Mouse (Mus musculus) lung, embryonic 15.5 days (tissue): Measurements from ENCODE around the gene Zcchc9. TPM values are rescaled to one million over a fixed set of nuclear protein-coding genes. Genes with fewer than 3 reads are reported as not detected.

Source experiments
- ATAC-seq: fragments of 200-750 bp; cut with Nextera tagmentation; 2 replicates; pipeline ENCODE4 v1.8.0; 2017; ENCODE audit warnings: moderate number of reproducible peaks, borderline replicate concordance; ENCODE audit not compliant: low FRiP score, low TSS enrichment; ENCODE audit errors: extremely low read depth
- H3K27ac ChIP-seq: fragments of 300-500 bp; sonication (generic); 2 replicates; pipeline ENCODE4 v1.5.1; 2015; ENCODE audit warnings: moderate library complexity, mild to moderate bottlenecking, inconsistent platforms
- H3K27me3 ChIP-seq: fragments of 300-500 bp; sonication (generic); 2 replicates; pipeline ENCODE4 v1.6.1; 2015; ENCODE audit warnings: inconsistent platforms
- H3K36me3 ChIP-seq: fragments of 300-500 bp; sonication (generic); 2 replicates; pipeline ENCODE4 v1.6.1; 2015; ENCODE audit warnings: inconsistent platforms
- H3K4me1 ChIP-seq: fragments of 300-500 bp; sonication (generic); 2 replicates; pipeline ENCODE4 v1.6.1; 2015; ENCODE audit warnings: inconsistent platforms
- H3K4me2 ChIP-seq: fragments of 300-500 bp; sonication (generic); 2 replicates; pipeline ENCODE4 v1.6.1; 2015; ENCODE audit warnings: inconsistent platforms, mild to moderate bottlenecking, moderate library complexity
- H3K4me3 ChIP-seq: fragments of 300-500 bp; sonication (generic); 2 replicates; pipeline ENCODE4 v1.5.1; 2015; ENCODE audit warnings: mild to moderate bottlenecking, inconsistent platforms
- H3K9ac ChIP-seq: fragments of 300-500 bp; sonication (generic); 2 replicates; pipeline ENCODE4 v1.6.1; 2015; ENCODE audit warnings: inconsistent platforms
- H3K9me3 ChIP-seq: fragments of 300-500 bp; sonication (generic); 2 replicates; pipeline ENCODE4 v1.6.1; 2016; ENCODE audit warnings: inconsistent platforms
- WGBS: fragments of 180-500 bp; shearing (Covaris S2); methylation state at CpG from one replicate; pipeline ENCODE4 v1.1.7; 2015; 5-methylcytosine and 5-hydroxymethylcytosine counted together
- polyA plus RNA-seq: library from polyadenylated mRNA; unstranded; fragments of >200 nt; fragmentation: Nextera tagmentation; extraction: Ambion mirVana; gene quantifications from 2 replicates; pipeline ENCODE4 v1.2.1, GENCODE M21; 2015

The Zcchc9 gene
- polyA plus RNA-seq = 33.2 and 33.6 TPM in 2 replicates

DNA sequence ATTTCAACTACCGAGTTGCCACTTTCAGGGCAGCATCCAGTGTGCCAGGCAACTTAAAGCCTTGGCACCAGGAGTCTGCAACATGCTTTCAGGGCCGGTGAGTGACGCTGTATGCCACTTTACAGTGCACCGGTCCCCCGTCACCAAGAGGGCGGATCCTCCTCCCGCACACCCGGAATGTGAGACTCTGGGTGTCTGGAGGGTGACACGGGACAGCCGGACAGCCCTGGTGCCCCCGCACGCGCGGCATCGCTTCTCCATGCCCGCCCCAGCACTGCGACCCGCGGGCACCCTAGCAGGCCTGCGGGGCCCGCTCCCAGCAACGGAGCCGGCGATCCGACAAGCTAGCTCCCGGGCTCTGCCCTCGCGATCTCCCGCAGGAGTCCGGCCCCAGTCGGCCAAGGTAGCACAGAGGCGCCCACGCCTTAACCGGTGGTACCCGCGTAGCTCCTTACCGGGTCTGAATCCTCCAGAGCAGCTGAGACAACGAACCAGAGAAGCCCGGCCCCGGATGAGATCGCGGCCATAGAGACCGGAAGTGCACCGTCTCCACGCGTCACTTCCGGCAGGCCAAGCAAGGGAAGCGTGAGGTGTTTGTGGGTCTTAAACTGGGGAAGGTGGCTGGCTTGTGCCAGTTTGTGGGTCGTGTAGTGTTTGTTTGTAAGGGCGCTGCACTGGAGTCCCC is at the start of gene Zcchc9:
Zcchc9 (minus strand) TSS at position 551 of the 685 bp plus-strand sequence.
- ATAC-seq = peak; percentile 98
- peak within 1 kb of the TSS; percentile 67 for H3K4me2 ChIP-seq
- H3K36me3 ChIP-seq = peaks cover 18% of the 10 kb centered on the region
- no peaks in the 10 kb centered on the region for H3K9me3 ChIP-seq
- peak within 1 kb of the TSS; percentile 98 for H3K9ac ChIP-seq
- under 1% methylated on average over 50 of the region's 50 CpGs for WGBS
- no peaks in the 10 kb centered on the region for H3K27me3 ChIP-seq
- H3K4me3 ChIP-seq = peak within 1 kb of the TSS; percentile 97
- H3K27ac ChIP-seq = peak within 1 kb of the TSS; percentile 94
- H3K4me1 ChIP-seq = peaks cover 11% of the 10 kb centered on the region

DNA sequence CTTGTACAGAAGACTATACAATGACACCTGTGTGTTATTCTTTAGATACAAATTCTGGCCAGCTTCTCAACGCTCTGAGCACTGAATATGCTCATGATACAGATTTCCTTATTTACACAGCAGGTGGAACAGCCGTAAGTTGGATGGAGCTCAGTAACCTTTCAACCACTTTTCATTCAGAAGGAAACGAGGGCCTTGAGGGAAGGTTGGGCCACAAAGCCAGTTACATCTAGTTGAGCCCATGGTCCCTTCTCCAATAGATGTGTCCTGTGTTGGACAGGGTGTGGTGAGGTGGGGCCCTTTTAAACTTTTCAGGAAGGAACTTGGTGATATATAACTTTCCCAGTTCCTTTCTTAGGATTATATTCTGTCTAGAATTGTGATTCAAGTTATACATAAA is 46.9 kb upstream of the Zcchc9 start:
- Histone ChIP-seq H3K4me1 (no peaks in the 10 kb centered on the region), H3K36me3 (no peaks in the 10 kb centered on the region), H3K27me3 (no peaks in the 10 kb centered on the region), H3K9me3 (no peaks in the 10 kb centered on the region), H3K27ac (no peak overlapping the region), H3K9ac (no peak overlapping the region), H3K4me2 (no peak overlapping the region), H3K4me3 (no peak overlapping the region)
- 68% methylated on average over 3 of the region's 3 CpGs for whole genome bisulfite sequencing
- ATAC-seq = no peak

DNA sequence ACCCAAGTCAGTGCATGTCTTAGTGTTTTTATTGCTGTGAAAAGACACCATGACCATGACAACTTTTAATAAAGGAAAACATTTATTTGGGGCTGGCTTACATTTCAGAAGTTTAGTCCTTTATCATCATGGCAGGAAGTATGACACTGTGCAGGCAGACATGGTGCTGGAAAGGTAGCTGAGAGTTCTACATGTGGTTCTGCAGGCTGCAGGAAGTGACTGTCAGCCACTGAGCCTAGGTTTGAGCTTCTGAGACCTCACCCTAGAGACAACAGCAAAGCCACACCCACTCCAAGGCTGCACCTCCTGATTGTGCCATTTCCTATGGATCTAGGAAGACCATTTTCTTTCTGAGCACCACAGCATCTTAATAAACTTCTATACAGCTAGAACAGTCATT is 20.4 kb upstream of the Zcchc9 start:
- no peak overlapping the region for H3K9ac ChIP-seq
- no peak overlapping the region for H3K4me2 ChIP-seq
- H3K9me3 ChIP-seq = no peaks in the 10 kb centered on the region
- no peaks in the 10 kb centered on the region for H3K36me3 ChIP-seq
- ATAC-seq = no peak
- no peaks in the 10 kb centered on the region for H3K27me3 ChIP-seq
- no peak overlapping the region for H3K4me3 ChIP-seq
- no peaks in the 10 kb centered on the region for H3K4me1 ChIP-seq
- no peak overlapping the region for H3K27ac ChIP-seq

DNA sequence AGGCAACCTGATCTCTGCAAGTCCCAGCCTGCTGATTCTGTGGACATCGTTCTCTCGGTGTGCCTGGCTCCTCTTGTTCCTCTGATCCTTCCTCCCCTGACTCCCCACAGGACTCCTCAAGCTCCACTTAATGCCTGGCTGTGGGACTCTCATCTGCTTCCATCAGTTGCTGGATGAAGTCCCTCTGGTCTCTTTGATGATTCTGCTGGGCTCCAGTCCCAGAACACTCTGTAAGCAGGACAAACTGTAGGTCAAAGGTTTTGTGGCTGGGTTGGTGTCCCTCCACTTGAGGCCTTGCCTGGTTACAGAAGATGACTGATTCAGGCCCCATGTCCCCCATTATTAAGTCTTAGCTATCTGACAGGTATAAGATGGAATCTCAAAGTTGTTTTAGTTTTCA is 18.6 kb upstream of the Zcchc9 start:
- Histone ChIP-seq H3K9me3 (no peaks in the 10 kb centered on the region), H3K36me3 (no peaks in the 10 kb centered on the region), H3K4me1 (no peaks in the 10 kb centered on the region), H3K27ac (no peak overlapping the region), H3K4me2 (no peak overlapping the region), H3K27me3 (no peaks in the 10 kb centered on the region), H3K9ac (no peak overlapping the region), H3K4me3 (no peak overlapping the region)
- 76% methylated on average over 2 of the region's 2 CpGs for WGBS
- no peak for ATAC-seq

DNA sequence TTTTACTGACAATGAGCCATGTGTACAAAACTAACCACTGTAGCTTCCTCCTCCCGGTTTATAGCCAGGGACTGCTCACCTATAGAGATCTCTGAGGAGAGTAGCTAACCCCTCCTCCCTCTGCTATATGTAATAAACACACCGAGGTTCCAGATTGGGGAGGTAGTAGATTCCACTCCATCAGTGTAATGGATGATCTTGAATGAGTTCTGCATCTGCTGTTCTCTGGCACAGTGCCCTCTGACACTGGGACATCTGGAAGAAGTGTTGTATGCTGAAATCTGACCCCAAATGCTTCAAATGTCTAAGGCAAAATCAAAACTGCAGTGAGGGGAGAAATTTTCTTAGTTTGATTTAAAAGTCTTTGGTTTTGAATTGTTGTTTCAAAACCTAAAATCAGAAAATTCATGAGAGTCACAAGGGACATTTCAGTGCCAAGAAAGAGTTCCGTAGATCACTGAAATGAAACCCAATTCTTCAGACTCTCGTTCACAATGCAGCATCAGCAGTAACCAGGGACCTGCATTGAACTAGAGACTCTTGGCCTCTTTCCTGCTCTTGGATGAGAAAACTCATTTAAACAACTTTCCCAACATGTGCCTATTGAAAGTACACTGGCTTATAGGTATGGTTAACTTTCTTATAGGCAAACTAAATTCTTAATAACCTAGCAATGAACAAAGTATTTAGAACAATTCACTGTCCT is 17.5 kb upstream of the Zcchc9 start:
- Histone ChIP-seq H3K27me3 (no peaks in the 10 kb centered on the region), H3K4me1 (no peaks in the 10 kb centered on the region), H3K9me3 (no peaks in the 10 kb centered on the region), H3K36me3 (no peaks in the 10 kb centered on the region), H3K4me2 (no peak overlapping the region), H3K4me3 (no peak overlapping the region), H3K9ac (no peak overlapping the region), H3K27ac (no peak overlapping the region)
- no peak for ATAC-seq
- WGBS = 45% methylated on average over 4 of the region's 4 CpGs

DNA sequence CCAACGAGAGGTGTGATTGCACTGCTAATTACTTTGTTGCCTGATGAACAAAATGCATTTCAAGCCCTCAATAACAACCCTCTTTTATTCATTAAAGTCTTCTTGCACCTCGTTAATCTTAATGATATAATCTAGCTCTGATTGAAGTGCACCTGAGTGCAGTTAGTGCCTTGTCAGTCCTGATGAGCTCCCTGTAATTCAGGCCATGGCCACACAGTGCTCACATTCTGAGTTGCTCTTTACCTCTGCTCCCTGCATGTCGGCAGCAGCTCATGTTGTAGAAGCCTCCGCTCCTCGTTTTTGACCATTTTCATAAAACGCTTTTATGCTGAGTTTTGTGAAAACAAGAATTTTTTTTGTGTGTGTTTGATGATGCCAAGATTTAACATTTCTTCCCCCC is 16.2 kb upstream of the Zcchc9 start:
- Histone ChIP-seq H3K36me3 (no peaks in the 10 kb centered on the region), H3K27ac (no peak overlapping the region), H3K4me1 (no peaks in the 10 kb centered on the region), H3K9me3 (no peaks in the 10 kb centered on the region), H3K27me3 (no peaks in the 10 kb centered on the region), H3K4me2 (no peak overlapping the region), H3K4me3 (no peak overlapping the region), H3K9ac (no peak overlapping the region)
- 67% methylated on average over 6 of the region's 6 CpGs for WGBS
- no peak for ATAC-seq

DNA sequence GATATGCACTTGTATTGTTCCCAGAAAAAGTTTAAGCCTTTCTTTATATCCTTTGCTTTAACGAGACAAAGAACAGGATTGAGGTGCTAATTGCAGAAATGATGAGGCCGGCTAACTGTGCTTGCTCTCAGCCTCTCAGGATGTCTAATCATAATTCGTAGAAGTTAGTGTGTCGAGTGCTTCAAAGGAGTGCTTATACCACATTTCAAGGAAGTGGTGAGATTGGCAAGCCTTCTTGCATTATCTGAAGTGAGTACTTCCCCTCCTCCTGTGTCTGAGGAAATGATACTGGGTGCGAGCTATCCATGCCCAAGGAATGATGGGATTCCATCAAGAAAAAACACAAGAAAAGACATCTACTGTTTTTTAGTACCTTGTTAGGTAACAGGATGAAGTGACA is 7.2 kb upstream of the Zcchc9 start:
- Histone ChIP-seq H3K4me2 (no peak overlapping the region), H3K9ac (no peak overlapping the region), H3K36me3 (no peaks in the 10 kb centered on the region), H3K27ac (no peak overlapping the region), H3K4me3 (no peak overlapping the region), H3K4me1 (no peaks in the 10 kb centered on the region), H3K27me3 (no peaks in the 10 kb centered on the region), H3K9me3 (no peaks in the 10 kb centered on the region)
- 82% methylated on average over 5 of the region's 5 CpGs for WGBS
- no peak for ATAC-seq

DNA sequence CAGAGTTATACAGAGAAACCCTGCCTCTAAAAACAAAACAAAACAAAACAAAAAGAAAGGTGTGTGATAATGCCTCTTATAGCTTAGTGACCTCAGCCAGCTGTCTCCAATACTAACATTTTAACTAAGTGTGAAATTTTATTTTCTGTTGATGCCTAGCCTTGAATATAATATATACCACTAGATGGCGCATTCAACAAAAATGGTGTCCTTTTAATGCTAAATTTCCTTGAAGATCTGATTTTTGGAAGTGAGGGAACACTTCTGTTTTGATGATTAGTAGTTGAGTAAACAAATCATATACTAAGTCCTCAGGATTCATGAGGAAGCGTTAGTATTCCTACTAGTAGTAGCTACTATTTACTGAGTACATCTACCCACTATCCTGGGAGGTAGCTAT is 2.0 kb upstream of the Zcchc9 start:
- Histone ChIP-seq H3K27ac (no peak overlapping the region), H3K27me3 (no peaks in the 10 kb centered on the region), H3K4me2 (no peak overlapping the region), H3K4me3 (no peak overlapping the region), H3K9me3 (no peaks in the 10 kb centered on the region), H3K4me1 (peaks cover 11% of the 10 kb centered on the region), H3K36me3 (peaks cover 14% of the 10 kb centered on the region), H3K9ac (no peak overlapping the region)
- 34% methylated on average over 2 of the region's 2 CpGs for WGBS
- no peak for ATAC-seq

DNA sequence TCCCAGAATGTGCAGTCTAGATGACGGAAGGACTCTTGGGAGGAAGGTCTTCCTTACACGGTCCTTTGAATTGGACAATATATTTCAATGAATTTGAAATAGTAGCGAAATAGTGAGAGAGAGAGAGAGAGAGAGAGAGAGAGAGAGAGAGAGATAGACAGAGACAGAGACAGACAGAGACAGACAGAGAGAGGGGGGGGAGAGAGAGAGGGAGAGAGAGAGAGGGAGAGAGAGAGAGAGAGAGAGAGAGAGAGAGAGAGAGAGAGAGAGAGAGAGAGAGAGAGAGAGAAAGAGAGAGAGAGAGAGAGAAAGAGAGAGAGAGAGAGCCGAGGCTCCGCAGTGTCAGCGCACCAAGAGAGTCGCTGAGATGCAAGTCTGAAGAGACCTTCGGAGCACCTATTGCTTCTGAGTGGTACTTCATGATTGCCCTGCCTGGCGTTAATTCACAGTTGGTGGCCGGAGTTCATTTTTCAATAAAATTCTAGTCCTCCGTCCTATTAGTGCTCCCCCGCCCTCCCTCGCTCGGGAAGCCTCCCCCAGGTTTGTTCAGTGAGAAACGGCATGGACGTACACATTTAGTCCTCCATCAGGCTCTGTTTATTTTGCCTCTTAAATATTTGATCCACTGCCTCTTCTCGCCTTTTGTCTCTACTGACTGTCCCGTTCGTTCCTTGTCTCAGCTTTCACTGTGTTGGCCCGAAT is 520 bp upstream of the Zcchc9 start:
- no peak for ATAC-seq
- Histone ChIP-seq H3K9me3 (no peaks in the 10 kb centered on the region), H3K4me1 (peaks cover 11% of the 10 kb centered on the region), H3K4me2 (peak overlapping the region; percentile 67), H3K9ac (peak overlapping the region; percentile 98), H3K4me3 (peak overlapping the region; percentile 97), H3K27me3 (no peaks in the 10 kb centered on the region), H3K27ac (peak overlapping the region; percentile 94), H3K36me3 (peaks cover 18% of the 10 kb centered on the region)
- 14% methylated on average over 20 of the region's 20 CpGs for WGBS

DNA sequence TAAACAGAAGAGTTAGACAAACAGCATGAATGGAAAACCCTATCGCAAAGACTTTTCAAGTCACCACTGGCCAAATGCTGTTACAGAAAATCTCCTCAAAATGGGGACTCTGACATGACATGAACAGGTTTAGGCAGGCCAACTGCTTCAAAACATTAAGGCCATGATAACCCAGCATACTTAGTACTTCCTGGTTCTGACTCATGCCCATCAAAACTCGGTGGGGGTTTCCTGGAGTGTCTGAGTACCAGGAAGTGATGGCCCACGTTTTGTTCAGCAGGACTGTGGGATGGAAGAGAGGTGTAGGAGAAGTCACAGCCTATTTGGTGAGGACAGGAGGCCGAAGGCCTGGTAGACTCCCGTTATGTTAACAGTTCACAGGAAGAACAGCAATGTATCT is 5.8 kb downstream of the Zcchc9 start:
- no peak overlapping the region for H3K4me3 ChIP-seq
- H3K4me2 ChIP-seq = no peak overlapping the region
- no peaks in the 10 kb centered on the region for H3K27me3 ChIP-seq
- H3K9me3 ChIP-seq = no peaks in the 10 kb centered on the region
- H3K9ac ChIP-seq = no peak overlapping the region
- H3K36me3 ChIP-seq = peaks cover 58% of the 10 kb centered on the region
- 81% methylated on average over 5 of the region's 5 CpGs for WGBS
- no peak overlapping the region for H3K27ac ChIP-seq
- peaks cover 5% of the 10 kb centered on the region; the same call in 1 of the 2 replicates for H3K4me1 ChIP-seq
- no peak for ATAC-seq

DNA sequence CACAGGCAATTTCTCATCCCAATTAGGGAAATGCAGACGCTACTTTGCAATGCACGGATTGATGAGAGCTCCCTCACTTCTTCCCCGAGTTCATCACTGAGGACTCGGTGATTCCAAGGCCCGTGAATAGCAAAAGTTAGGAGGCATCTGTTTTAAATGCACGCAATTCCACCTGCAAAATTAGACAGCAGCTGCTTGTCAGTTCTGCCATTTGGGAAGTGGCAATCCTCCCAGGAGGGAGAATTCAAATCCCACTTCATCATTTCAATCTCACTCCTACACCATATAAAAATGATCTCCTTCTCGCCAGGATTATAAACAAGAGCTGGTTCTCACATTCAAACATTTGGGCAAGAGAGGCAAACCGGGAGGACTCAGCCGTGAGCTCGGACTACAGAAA is 10.1 kb downstream of the Zcchc9 start:
- WGBS = 88% methylated on average over 10 of the region's 10 CpGs
- H3K36me3 ChIP-seq = peaks cover 49% of the 10 kb centered on the region

DNA sequence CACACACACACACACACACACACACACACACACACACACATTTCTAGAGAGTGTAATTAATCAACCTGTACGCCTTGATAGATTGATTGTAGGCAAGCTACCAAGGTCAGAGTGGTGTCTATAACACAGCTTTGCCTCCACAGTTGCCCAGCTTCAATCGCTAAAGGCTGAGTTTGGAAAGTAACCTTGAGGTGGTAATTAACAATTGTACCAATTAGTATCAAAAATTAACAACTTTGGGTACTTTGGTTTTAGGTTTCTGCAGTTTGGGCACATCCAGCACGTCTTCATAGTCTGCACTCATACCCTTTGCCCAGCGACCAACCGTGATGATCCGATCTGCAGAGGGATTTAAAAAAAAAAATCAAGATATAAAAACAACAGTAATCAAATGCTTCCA is 10.6 kb downstream of the Zcchc9 start:
- Histone ChIP-seq H3K27me3 (no peaks in the 10 kb centered on the region), H3K27ac (no peak overlapping the region), H3K4me3 (no peak overlapping the region), H3K36me3 (peaks cover 49% of the 10 kb centered on the region), H3K9me3 (no peaks in the 10 kb centered on the region), H3K4me1 (no peaks in the 10 kb centered on the region), H3K4me2 (no peak overlapping the region), H3K9ac (no peak overlapping the region)
- WGBS = 92% methylated on average over 6 of the region's 6 CpGs
- no peak for ATAC-seq

More for the DNA sequence above, 10.1 kb downstream of the Zcchc9 start:
- Histone ChIP-seq H3K4me2 (no peak overlapping the region), H3K27me3 (no peaks in the 10 kb centered on the region), H3K9ac (no peak overlapping the region), H3K4me3 (no peak overlapping the region), H3K27ac (no peak overlapping the region), H3K4me1 (no peaks in the 10 kb centered on the region), H3K9me3 (no peaks in the 10 kb centered on the region)
- no peak for ATAC-seq
